Mouse (Mus musculus) spleen, postnatal 4 days (tissue): ENCODE measurements around the gene Acot12.

Experiments used
- DNase-seq, 2 experiments: peaks; one replicate each; pipeline ENCODE4 v3.0.0; 2022; ENCODE audit warnings: low spot score in 2 of 2

Acot12 gene

DNA sequence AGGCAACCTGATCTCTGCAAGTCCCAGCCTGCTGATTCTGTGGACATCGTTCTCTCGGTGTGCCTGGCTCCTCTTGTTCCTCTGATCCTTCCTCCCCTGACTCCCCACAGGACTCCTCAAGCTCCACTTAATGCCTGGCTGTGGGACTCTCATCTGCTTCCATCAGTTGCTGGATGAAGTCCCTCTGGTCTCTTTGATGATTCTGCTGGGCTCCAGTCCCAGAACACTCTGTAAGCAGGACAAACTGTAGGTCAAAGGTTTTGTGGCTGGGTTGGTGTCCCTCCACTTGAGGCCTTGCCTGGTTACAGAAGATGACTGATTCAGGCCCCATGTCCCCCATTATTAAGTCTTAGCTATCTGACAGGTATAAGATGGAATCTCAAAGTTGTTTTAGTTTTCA, 84.8 kb downstream of the Acot12 start:
- no peak for DNase-seq

DNA sequence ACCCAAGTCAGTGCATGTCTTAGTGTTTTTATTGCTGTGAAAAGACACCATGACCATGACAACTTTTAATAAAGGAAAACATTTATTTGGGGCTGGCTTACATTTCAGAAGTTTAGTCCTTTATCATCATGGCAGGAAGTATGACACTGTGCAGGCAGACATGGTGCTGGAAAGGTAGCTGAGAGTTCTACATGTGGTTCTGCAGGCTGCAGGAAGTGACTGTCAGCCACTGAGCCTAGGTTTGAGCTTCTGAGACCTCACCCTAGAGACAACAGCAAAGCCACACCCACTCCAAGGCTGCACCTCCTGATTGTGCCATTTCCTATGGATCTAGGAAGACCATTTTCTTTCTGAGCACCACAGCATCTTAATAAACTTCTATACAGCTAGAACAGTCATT, 86.6 kb downstream of the Acot12 start:
- DNase-seq: no peak
